8 mouse cellular contexts compared by ENCODE assay signal in genomic region chrX:74084276-74084837, GRCm38 (mm10). TPM values are rescaled to one million over a fixed set of nuclear protein-coding genes. Genes with fewer than 3 reads are reported as not detected.
DNase-seq lines count a peak whose midpoint lies in the region; ATAC-seq lines count a peak whose summit lies in the region.

No protein-coding gene starts in this region.

- no peak for DNase-seq in cerebellum, adult 11 months
- DNase-seq in neural tube, embryonic 11.5 days (ENCODE audit: low spot score) = no peak
- DNase-seq in neural tube, embryonic 10.5 days (ENCODE audit: extremely low spot score, low spot score) = no peak
- DNase-seq in ovary, postnatal 36 days (ENCODE audit: low spot score) = no peak

- WGBS in neural tube, embryonic 11.5 days = 18% methylated on average over 17 of the region's 17 CpGs
- WGBS in heart, embryonic 13.5 days = 16% methylated on average over 17 of the region's 17 CpGs
- 15% methylated on average over 17 of the region's 17 CpGs for WGBS in liver, embryonic 12.5 days (ENCODE audit: insufficient replicate concordance)
- 19% methylated on average over 17 of the region's 17 CpGs for WGBS in stomach, embryonic 15.5 days

- ATAC-seq in cerebellum, adult (ENCODE audit: insufficient number of reproducible peaks, low FRiP score, low TSS enrichment) = peak; percentile 51
- ATAC-seq in neural tube, embryonic 11.5 days (ENCODE audit: insufficient read depth, low FRiP score, low TSS enrichment) = peak; percentile 4; the same call in 1 of the 2 replicates
- no peak for ATAC-seq in heart, embryonic 13.5 days (ENCODE audit: extremely low read depth, insufficient number of reproducible peaks, low FRiP score, low TSS enrichment)
- ATAC-seq in liver, embryonic 12.5 days = no peak
- no peak for ATAC-seq in stomach, embryonic 15.5 days (ENCODE audit: insufficient read depth, low FRiP score, low read depth)

- H3K27ac ChIP-seq in neural tube, embryonic 11.5 days (ENCODE audit: low read depth, low read length) = no peak overlapping the region; the same call in 1 of the 2 replicates
- H3K27ac ChIP-seq in heart, embryonic 13.5 days (replicated peaks) = peak overlapping the region; percentile 95
- peak overlapping the region; percentile 90 for H3K27ac ChIP-seq in liver, embryonic 12.5 days
- H3K27ac ChIP-seq in stomach, embryonic 15.5 days = peak overlapping the region; percentile 91; the same call in 1 of the 2 replicates

- no peaks in the 10 kb centered on the region for H3K9me3 ChIP-seq in neural tube, embryonic 11.5 days (ENCODE audit: control insufficient read depth, low read length)
- no peaks in the 10 kb centered on the region for H3K9me3 ChIP-seq in heart, embryonic 13.5 days
- no peaks in the 10 kb centered on the region for H3K9me3 ChIP-seq in liver, embryonic 12.5 days (replicated peaks)
- no peaks in the 10 kb centered on the region for H3K9me3 ChIP-seq in stomach, embryonic 15.5 days

- H3K4me3 ChIP-seq in neural tube, embryonic 11.5 days (ENCODE audit: low read depth, low read length) = peak overlapping the region; percentile 62
- peak overlapping the region; percentile 68 for H3K4me3 ChIP-seq in heart, embryonic 13.5 days
- peak overlapping the region; percentile 75 for H3K4me3 ChIP-seq in liver, embryonic 12.5 days
- peak overlapping the region; percentile 59 for H3K4me3 ChIP-seq in stomach, embryonic 15.5 days (replicated peaks)

- no peaks in the 10 kb centered on the region for H3K4me1 ChIP-seq in neural tube, embryonic 11.5 days (ENCODE audit: control insufficient read depth, insufficient read depth, low read length)
- H3K4me1 ChIP-seq in heart, embryonic 13.5 days = peaks cover 20% of the 10 kb centered on the region; the same call in 1 of the 2 replicates
- H3K4me1 ChIP-seq in liver, embryonic 12.5 days = peaks cover 30% of the 10 kb centered on the region
- H3K4me1 ChIP-seq in stomach, embryonic 15.5 days = no peaks in the 10 kb centered on the region

- peak overlapping the region; percentile 51 for H3K4me2 ChIP-seq in neural tube, embryonic 11.5 days (ENCODE audit: low read depth)
- peak overlapping the region; percentile 72 for H3K4me2 ChIP-seq in heart, embryonic 13.5 days
- peak overlapping the region; percentile 75 for H3K4me2 ChIP-seq in liver, embryonic 12.5 days
- peak overlapping the region; percentile 50 for H3K4me2 ChIP-seq in stomach, embryonic 15.5 days

- no peaks in the 10 kb centered on the region for H3K36me3 ChIP-seq in neural tube, embryonic 11.5 days (ENCODE audit: control insufficient read depth, insufficient read depth, low read length)
- no peaks in the 10 kb centered on the region for H3K36me3 ChIP-seq in heart, embryonic 13.5 days
- H3K36me3 ChIP-seq in liver, embryonic 12.5 days = peaks cover 2% of the 10 kb centered on the region; the same call in 1 of the 2 replicates
- no peaks in the 10 kb centered on the region for H3K36me3 ChIP-seq in stomach, embryonic 15.5 days

- H3K9ac ChIP-seq in neural tube, embryonic 11.5 days (ENCODE audit: low read length) = peak overlapping the region; percentile 79
- peak overlapping the region; percentile 90 for H3K9ac ChIP-seq in heart, embryonic 13.5 days
- peak overlapping the region; percentile 87 for H3K9ac ChIP-seq in liver, embryonic 12.5 days
- H3K9ac ChIP-seq in stomach, embryonic 15.5 days = no peak overlapping the region

- H3K27me3 ChIP-seq in neural tube, embryonic 11.5 days (ENCODE audit: control insufficient read depth, insufficient read depth, low read length) = no peaks in the 10 kb centered on the region
- peaks cover 5% of the 10 kb centered on the region; the same call in 1 of the 2 replicates for H3K27me3 ChIP-seq in heart, embryonic 13.5 days (replicated peaks)
- H3K27me3 ChIP-seq in liver, embryonic 12.5 days (replicated peaks) = peaks cover 17% of the 10 kb centered on the region
- no peaks in the 10 kb centered on the region for H3K27me3 ChIP-seq in stomach, embryonic 15.5 days (replicated peaks)

RNA-seq across cellular contexts. Expression of gene Opn1mw, which starts 42.9 kb away (rescaled TPM):
- polyA plus RNA-seq in neural tube, embryonic 11.5 days (2014; fragmentation: Nextera tagmentation; extraction: Ambion mirVana) = not detected in 2 replicates
- not detected in 2 replicates for polyA plus RNA-seq in heart, embryonic 13.5 days (2015; fragmentation: Nextera tagmentation; extraction: Ambion mirVana)
- polyA plus RNA-seq in liver, embryonic 12.5 days (2016; fragmentation: Nextera tagmentation; extraction: Ambion mirVana) = not detected in 2 replicates
- polyA plus RNA-seq in stomach, embryonic 15.5 days (2015; fragmentation: Nextera tagmentation; extraction: Ambion mirVana) = not detected in 2 replicates

RNA-seq across cellular contexts. Expression of gene Mecp2, which starts 50.8 kb away (rescaled TPM):
- 15.6 and 16.2 TPM in 2 replicates for polyA plus RNA-seq in neural tube, embryonic 11.5 days (2014; fragmentation: Nextera tagmentation; extraction: Ambion mirVana)
- 9.9 and 10.7 TPM in 2 replicates for polyA plus RNA-seq in heart, embryonic 13.5 days (2015; fragmentation: Nextera tagmentation; extraction: Ambion mirVana)
- polyA plus RNA-seq in liver, embryonic 12.5 days (2016; fragmentation: Nextera tagmentation; extraction: Ambion mirVana) = 8.1 and 9.4 TPM in 2 replicates
- 12.3 and 12.4 TPM in 2 replicates for polyA plus RNA-seq in stomach, embryonic 15.5 days (2015; fragmentation: Nextera tagmentation; extraction: Ambion mirVana)

Comparison
In these comparisons a context has a peak if more than half of its experiments do, and no peak if none do; other contexts are left out.
1. ATAC-seq: peak in cerebellum, adult (single experiment) and neural tube, embryonic 11.5 days (single experiment); none in heart, embryonic 13.5 days (single experiment), liver, embryonic 12.5 days (single experiment) and stomach, embryonic 15.5 days (single experiment).
2. Peak in every context shown above with its lines, with median percentiles within 50 percentile points of each other: H3K4me2 ChIP-seq and H3K4me3 ChIP-seq.